Mouse (Mus musculus) olfactory bulb, adult 2 months (tissue): ENCODE results near the gene Elavl4.

Experiments used
- CTCF ChIP-seq: fragments of 200-500 bp; IDR thresholded peaks from 2 replicates; pipeline ENCODE4 v1.5.1; 2012; ENCODE audit warnings: low read depth, mild to moderate bottlenecking, low read length, moderate library complexity; ENCODE audit not compliant: insufficient read depth
- POLR2A ChIP-seq: fragments of 200-500 bp; IDR thresholded peaks from 2 replicates; pipeline ENCODE4 v1.6.1; 2012; ENCODE audit warnings: mild to moderate bottlenecking, low read depth, low read length, moderate library complexity; ENCODE audit not compliant: insufficient read depth

GRCm38 (mm10) chr4:110225492-110225891, 126.2 kb downstream of the Elavl4 start:
- TF ChIP-seq CTCF: no peak
- TF ChIP-seq POLR2A: no peak
